Mouse (Mus musculus) erythroid progenitor cell, adult 5-6 weeks (primary cell): ENCODE data around the gene Pcgf5. TPM values are rescaled to one million over a fixed set of nuclear protein-coding genes. Genes with fewer than 3 reads are reported as not detected.

ENCODE experiments used
- ATAC-seq: replicated peaks from 2 replicates; pipeline ENCODE4 v1.8.0; 2016; ENCODE audit warnings: moderate number of reproducible peaks, mild to moderate bottlenecking, moderate TSS enrichment, inconsistent platforms; ENCODE audit not compliant: poor library complexity, low FRiP score, severe bottlenecking
- total RNA-seq, 2 experiments: library from RNA; stranded (forward) in 1 of 2; stranded (reverse) in 1 of 2; fragments of 150-400 nt in 1 of 2; fragments of 186-747, 209-891 nt in 1 of 2; gene quantifications; 2 replicates each; pipeline versions ENCODE4 v1.2.3 to v1.2.4; 2015 to 2017; ENCODE audit warnings: low replicate concordance in 2 of 2

Pcgf5 gene
- total RNA-seq, 2 experiments from 2014 or later = 71.7 to 93.1 TPM

DNA sequence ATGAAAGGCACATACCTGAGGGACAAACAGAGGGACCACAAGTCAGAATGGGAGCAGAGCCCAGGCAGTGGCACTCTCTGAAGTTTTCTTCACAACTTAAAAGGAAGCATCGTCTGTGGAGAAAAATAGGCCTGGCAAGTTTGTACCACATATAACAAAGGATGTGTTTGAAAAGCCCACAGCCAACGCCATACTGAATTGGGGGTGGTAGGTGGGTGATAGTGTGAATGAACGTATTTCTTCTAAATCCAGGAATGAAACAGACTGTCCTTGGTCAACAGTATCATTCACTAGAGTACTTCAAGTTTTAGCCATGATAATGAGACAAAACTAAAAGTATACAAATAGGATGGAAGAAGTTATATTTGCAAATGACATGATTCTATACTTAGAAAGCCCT lies 123.2 kb downstream of the Pcgf5 start:
- ATAC-seq = no peak

DNA sequence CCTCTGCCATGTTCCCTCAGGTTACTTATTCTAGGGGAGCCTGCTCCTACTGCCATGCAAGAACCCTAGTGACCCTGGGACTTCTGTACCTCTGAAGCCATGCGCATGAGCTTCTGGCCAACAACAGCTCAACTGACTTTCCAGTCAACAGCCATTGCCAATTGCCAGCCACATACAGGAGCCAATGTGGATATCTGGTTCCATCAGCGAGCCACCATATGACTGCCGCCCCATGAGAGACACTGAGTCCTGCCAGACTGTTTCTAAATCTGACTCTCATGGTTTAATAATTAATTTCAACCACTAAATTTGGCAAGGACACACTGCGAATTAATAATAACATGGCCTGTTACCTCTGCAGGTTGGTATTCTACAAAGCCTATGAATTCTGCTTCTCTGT lies 128.5 kb downstream of the Pcgf5 start:
- ATAC-seq = no peak

DNA sequence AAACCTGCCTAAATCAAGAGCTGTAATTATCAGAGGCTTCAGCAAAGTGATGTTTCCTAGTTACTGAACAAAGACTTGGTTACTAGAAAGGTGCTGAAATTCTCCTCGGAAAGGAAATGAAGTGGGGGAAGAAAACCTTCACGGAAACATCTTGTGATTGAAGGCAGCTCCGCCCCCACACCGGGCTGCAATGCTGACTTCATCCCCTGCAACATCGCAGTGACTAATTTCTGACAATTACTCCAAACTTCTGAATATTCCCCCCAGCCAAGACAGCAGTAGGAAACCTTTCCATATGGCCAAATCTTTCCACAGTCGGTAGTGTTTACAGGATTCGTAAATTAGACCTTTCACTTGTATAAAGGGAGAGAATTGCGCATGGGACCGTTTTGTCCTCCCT lies 129.0 kb downstream of the Pcgf5 start:
- no peak for ATAC-seq

DNA sequence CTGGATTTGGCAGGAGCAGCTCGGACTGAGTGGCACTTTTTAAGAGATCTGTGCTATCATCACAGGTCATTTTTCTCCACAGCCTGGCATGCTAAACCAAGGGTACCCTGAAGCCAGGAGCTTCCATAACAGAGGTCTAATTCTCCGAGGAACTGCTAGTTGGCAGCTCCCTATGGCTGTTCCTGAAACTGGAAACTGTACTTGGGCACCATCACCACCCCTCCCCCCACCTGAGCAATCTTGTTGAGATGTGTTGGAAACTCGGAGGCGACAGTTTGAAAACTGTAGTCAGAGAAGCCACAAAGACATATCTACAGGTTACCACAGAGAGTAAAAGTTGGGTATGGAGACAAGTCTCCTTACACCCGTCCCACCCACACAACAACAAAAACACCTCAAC lies 129.6 kb downstream of the Pcgf5 start:
- ATAC-seq = no peak

DNA sequence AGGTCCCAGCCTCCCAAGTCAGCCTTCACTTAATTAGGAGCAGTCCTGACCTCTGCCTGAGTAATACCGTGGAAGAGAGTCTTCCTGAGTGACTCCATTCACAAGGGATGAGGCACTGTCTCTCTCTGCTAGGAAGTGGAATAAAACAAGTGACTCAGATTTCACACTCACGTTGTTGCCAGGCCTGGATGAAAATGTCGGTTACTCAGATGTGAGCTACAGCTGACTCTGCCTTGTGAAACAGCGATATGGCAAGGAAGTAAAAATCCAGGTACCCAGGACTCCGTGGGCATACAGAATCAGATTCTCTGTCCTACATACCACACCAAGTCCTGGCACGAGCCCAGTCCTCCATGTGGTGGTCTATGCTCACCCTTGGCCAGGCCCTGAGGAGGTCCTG lies 142.8 kb downstream of the Pcgf5 start:
- no peak for ATAC-seq

DNA sequence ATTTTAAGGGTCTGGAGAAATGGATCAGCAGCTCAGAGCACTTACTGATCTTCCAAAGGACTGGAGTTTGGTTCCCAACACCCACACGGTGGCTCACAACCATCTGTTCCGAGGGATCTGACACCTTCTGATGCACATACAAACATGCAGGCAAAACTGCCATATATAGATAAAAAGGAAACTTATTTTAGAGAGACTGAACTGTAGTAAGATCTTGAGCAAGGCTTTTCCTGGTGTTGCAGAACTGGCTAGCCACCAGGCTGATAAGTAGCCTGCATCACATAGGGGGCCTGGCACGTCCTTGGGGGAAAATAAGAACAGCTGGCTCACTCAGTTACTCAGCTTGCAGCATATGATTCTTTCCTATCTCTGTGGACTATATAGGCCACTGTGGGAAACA lies 147.4 kb downstream of the Pcgf5 start:
- ATAC-seq = no peak

DNA sequence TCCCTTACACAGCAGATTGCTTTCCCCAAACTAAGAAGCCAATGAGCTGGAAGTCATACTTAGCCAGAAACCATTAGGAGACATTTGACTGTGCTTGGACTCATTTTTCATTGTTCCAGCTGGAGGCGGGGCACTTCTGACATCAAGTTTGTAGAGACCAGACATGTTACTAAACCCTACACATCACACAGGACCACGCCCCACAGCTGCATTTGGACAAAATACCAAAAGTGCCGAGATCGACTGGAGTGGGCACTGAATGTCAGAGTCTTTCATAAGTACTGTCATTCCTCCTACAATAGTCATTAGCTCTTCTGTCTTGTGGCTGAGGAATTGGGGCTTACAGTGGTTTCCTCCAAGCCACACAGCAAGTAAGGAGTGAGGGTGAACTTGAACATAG lies 148.4 kb downstream of the Pcgf5 start:
- ATAC-seq = no peak

DNA sequence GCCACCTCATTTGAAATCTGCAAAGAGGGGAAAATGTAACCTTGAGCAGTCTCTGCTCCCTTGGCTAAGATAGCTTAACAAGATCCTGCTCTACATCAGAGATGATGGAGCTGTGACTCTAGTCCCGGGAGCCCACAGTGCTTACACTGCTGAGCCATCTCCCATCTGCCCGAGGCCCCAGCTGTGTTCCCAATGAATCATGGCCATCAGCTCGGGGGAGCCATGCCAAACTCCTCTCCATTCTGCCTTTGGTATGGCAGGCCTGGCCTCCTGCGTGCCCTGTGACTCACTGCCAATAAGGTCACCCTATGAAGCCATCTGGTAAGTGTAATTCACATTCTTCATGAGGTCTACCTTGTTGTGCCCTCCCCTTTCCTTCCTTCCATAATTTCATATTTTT lies 149.0 kb downstream of the Pcgf5 start:
- ATAC-seq = no peak

DNA sequence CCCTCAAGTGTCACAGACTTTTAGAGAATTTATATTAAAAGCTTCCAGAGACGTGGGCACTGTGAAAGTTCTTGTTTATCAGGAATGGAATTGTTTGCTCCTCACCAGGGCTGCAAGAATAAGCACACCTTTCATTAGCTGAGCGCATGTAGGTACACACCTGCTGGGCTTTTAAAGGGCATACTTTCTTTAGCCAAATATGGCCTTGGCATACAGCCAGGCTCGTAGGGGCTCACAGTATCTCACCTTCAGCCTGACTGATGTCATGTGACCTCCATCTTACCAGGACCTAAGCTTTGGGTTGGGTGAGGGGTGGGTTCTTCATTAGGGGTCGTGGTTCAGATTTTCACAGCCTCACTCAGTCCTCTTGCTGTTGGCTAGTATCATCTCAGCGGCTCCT lies 149.6 kb downstream of the Pcgf5 start:
- no peak for ATAC-seq

DNA sequence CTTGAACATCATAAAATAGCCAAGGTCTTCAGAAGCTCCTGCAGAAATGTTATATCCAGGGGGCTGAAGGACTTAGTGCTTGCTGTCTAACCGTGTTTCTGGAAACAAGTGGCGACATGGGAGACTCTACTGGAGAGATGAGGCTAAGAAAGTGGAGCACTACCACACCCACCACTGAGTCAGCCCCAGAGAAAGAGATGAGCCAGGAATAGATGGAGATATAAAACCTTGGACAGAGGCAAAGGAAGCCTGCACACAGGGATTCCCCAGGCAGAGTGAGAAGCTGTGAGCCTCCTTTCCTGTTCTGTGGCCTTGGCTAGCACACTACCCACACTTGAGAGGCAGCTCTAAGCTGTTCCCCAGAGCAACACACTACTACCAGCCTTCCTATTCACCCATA lies 156.6 kb downstream of the Pcgf5 start:
- ATAC-seq = no peak

Other genes with a start within 250 kb of the Pcgf5 start
- gene Ankrd1, start 228.2 kb upstream of the Pcgf5 start, total RNA-seq (2015; ENCODE audit: low replicate concordance) = not detected in 2 replicates
- gene Ankrd1, start 228.2 kb upstream of the Pcgf5 start, total RNA-seq (2017; ENCODE audit: low replicate concordance) = not detected in 2 replicates
- gene Hectd2, start 206.3 kb downstream of the Pcgf5 start, total RNA-seq (2015; ENCODE audit: low replicate concordance) = 0.84 TPM in 1 of 2 replicates, not detected in the other
- gene Hectd2, start 206.3 kb downstream of the Pcgf5 start, total RNA-seq (2017; ENCODE audit: low replicate concordance) = 1.1 and 4.2 TPM in 2 replicates